Mouse (Mus musculus): ENCODE measurements around the gene Slc9b2. TPM values are rescaled to one million over a fixed set of nuclear protein-coding genes. Genes with fewer than 3 reads are reported as not detected.

Slc9b2 gene
- polyA plus RNA-seq (2012; rRNA removed) = 0.98 and 1.3 TPM in 2 replicates

- Histone ChIP-seq H3K4me3 (replicated peaks; ENCODE audit: insufficient read depth, low read depth, low read length) (peak within 1 kb of the TSS; percentile 53), H3K27ac (ENCODE audit: insufficient read depth, low read length) (no peak within 1 kb of the TSS), H3K27me3 (ENCODE audit: control insufficient read depth, insufficient read depth, low read length) (no peaks in the 10 kb centered on the region), H3K4me1 (ENCODE audit: control insufficient read depth, insufficient read depth, low read length) (no peaks in the 10 kb centered on the region)
- DNase-seq = peak; percentile 14 to 18
- TF ChIP-seq POLR2A (IDR thresholded peaks at IDR 0.05; ENCODE audit: borderline replicate concordance, insufficient read depth, low read length) (no peak), CTCF (IDR thresholded peaks at IDR 0.05; ENCODE audit: borderline replicate concordance, insufficient read depth, low read depth, low read length) (no peak)
- 10% methylated on average over 28 of the region's 28 CpGs for WGBS
These were observed at the start of gene Slc9b2 for GRCm38 (mm10) chr3:135307411-135308259. Slc9b2 (plus strand) TSS chr3:135307700.

DNA sequence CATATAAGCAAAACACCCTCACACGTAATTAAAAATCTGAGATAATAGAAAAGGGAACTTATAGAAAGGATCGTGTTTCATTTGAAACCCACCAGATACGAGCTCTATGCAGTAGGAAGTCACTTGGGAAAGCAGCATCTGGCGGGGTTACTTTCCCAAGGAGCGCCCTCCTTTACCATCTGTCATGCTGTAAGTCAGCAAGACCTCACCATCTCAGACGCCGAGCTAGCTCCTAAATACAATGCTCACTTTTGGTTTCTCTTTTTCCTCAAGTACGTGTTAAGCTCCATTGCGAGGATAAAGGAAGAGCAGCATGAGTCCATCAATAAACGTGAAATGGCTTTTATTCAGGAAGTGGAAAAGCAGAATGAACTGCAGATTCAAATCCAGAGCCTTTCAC is 48.6 kb upstream of the Slc9b2 start:
- no peak overlapping the region for H3K4me3 ChIP-seq (replicated peaks; ENCODE audit: insufficient read depth, low read depth, low read length)
- no peaks in the 10 kb centered on the region for H3K4me1 ChIP-seq (ENCODE audit: control insufficient read depth, insufficient read depth, low read length)
- H3K27ac ChIP-seq (ENCODE audit: insufficient read depth, low read length) = no peak overlapping the region
- TF ChIP-seq CTCF (IDR thresholded peaks at IDR 0.05; ENCODE audit: borderline replicate concordance, insufficient read depth, low read depth, low read length) (no peak), POLR2A (IDR thresholded peaks at IDR 0.05; ENCODE audit: borderline replicate concordance, insufficient read depth, low read length) (no peak)
- H3K27me3 ChIP-seq (ENCODE audit: control insufficient read depth, insufficient read depth, low read length) = no peaks in the 10 kb centered on the region
- WGBS = 77% methylated on average over 10 of the region's 10 CpGs
- no peak for DNase-seq

GRCm38 (mm10) chr3:135260233-135260632 is 47.3 kb upstream of the Slc9b2 start:
- H3K27ac ChIP-seq (ENCODE audit: insufficient read depth, low read length) = no peak overlapping the region
- 80% methylated on average over 7 of the region's 7 CpGs for WGBS
- H3K4me3 ChIP-seq (replicated peaks; ENCODE audit: insufficient read depth, low read depth, low read length) = no peak overlapping the region
- TF ChIP-seq CTCF (IDR thresholded peaks at IDR 0.05; ENCODE audit: borderline replicate concordance, insufficient read depth, low read depth, low read length) (no peak), POLR2A (IDR thresholded peaks at IDR 0.05; ENCODE audit: borderline replicate concordance, insufficient read depth, low read length) (no peak)
- H3K4me1 ChIP-seq (ENCODE audit: control insufficient read depth, insufficient read depth, low read length) = no peaks in the 10 kb centered on the region
- H3K27me3 ChIP-seq (ENCODE audit: control insufficient read depth, insufficient read depth, low read length) = no peaks in the 10 kb centered on the region
- DNase-seq = no peak

GRCm38 (mm10) chr3:135268616-135269015 is 38.9 kb upstream of the Slc9b2 start:
- 65% methylated on average over 5 of the region's 5 CpGs for WGBS
- Histone ChIP-seq H3K4me1 (ENCODE audit: control insufficient read depth, insufficient read depth, low read length) (no peaks in the 10 kb centered on the region), H3K4me3 (replicated peaks; ENCODE audit: insufficient read depth, low read depth, low read length) (no peak overlapping the region), H3K27me3 (ENCODE audit: control insufficient read depth, insufficient read depth, low read length) (no peaks in the 10 kb centered on the region), H3K27ac (ENCODE audit: insufficient read depth, low read length) (no peak overlapping the region)
- no peak for DNase-seq
- TF ChIP-seq CTCF (IDR thresholded peaks at IDR 0.05; ENCODE audit: borderline replicate concordance, insufficient read depth, low read depth, low read length) (no peak), POLR2A (IDR thresholded peaks at IDR 0.05; ENCODE audit: borderline replicate concordance, insufficient read depth, low read length) (no peak)

DNA sequence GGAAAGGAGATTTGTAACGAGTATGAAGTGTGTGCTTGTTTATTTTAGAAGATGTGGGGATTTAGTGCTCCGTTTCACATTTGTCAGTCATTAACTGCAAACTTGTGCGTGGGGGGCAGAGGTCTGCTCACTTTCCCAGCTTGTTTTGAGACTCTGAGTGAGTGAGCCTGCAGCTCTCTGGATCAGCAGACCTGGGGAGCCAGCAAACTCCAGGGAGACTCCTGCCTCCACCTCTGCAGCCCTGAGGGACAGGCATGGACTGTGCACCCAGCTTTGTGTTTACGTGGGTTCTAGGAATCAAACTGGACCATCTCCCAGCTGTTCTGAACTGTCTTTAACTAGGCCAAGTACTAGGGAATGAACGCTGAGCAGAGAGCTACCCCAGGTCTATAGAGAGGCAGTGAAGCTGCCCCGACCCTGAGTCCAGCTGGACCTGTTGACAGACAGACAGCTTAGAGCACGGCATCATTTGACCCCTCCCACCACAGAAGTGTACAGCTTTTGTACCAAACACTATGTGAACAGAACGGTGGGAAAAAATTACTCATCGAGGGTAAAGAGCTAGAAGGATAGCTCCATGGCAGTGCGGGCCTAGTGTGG is 38.0 kb upstream of the Slc9b2 start:
- Histone ChIP-seq H3K27ac (ENCODE audit: insufficient read depth, low read length) (no peak overlapping the region), H3K4me3 (replicated peaks; ENCODE audit: insufficient read depth, low read depth, low read length) (no peak overlapping the region), H3K27me3 (ENCODE audit: control insufficient read depth, insufficient read depth, low read length) (no peaks in the 10 kb centered on the region), H3K4me1 (ENCODE audit: control insufficient read depth, insufficient read depth, low read length) (no peaks in the 10 kb centered on the region)
- TF ChIP-seq CTCF (IDR thresholded peaks at IDR 0.05; ENCODE audit: borderline replicate concordance, insufficient read depth, low read depth, low read length) = no peak
- no peak for TF ChIP-seq POLR2A (IDR thresholded peaks at IDR 0.05; ENCODE audit: borderline replicate concordance, insufficient read depth, low read length)
- WGBS = 93% methylated on average over 10 of the region's 10 CpGs
- no peak for DNase-seq

- DNase-seq = no peak
- no peaks in the 10 kb centered on the region for H3K4me1 ChIP-seq (ENCODE audit: control insufficient read depth, insufficient read depth, low read length)
- TF ChIP-seq CTCF (IDR thresholded peaks at IDR 0.05; ENCODE audit: borderline replicate concordance, insufficient read depth, low read depth, low read length) (no peak), POLR2A (IDR thresholded peaks at IDR 0.05; ENCODE audit: borderline replicate concordance, insufficient read depth, low read length) (no peak)
- WGBS = 49% methylated on average over 12 of the region's 12 CpGs
- H3K4me3 ChIP-seq (replicated peaks; ENCODE audit: insufficient read depth, low read depth, low read length) = no peak overlapping the region
- H3K27me3 ChIP-seq (ENCODE audit: control insufficient read depth, insufficient read depth, low read length) = no peaks in the 10 kb centered on the region
- no peak overlapping the region for H3K27ac ChIP-seq (ENCODE audit: insufficient read depth, low read length)
These were observed 34.9 kb upstream of the Slc9b2 start for GRCm38 (mm10) chr3:135272627-135273026.

DNA sequence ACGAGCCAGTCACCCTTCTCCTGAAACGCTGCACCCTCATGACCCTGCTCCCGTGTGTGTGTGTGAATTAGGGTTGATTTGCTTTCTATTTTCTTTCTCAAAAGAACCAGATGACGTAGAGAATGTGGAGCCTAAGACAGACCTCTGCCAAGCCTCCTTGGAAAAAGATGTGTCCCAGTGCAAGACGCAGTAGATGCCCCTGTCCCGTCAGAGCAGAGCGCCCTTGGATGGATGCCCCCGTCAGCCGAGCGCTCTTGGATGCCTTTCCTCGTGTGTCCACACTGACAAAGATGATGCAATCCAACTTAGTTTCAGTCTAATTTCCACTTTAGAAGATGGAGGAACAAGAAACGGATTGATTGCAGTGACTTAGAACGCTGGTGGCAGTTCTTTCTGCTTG is 34.5 kb upstream of the Slc9b2 start:
- H3K4me1 ChIP-seq (ENCODE audit: control insufficient read depth, insufficient read depth, low read length) = no peaks in the 10 kb centered on the region
- no peak for TF ChIP-seq CTCF (IDR thresholded peaks at IDR 0.05; ENCODE audit: borderline replicate concordance, insufficient read depth, low read depth, low read length)
- TF ChIP-seq POLR2A (IDR thresholded peaks at IDR 0.05; ENCODE audit: borderline replicate concordance, insufficient read depth, low read length) = no peak
- WGBS = 80% methylated on average over 13 of the region's 13 CpGs

GRCm38 (mm10) chr3:135280160-135280559 is 27.3 kb upstream of the Slc9b2 start:
- DNase-seq = no peak
- 80% methylated on average over 4 of the region's 4 CpGs for WGBS
- no peaks in the 10 kb centered on the region for H3K4me1 ChIP-seq (ENCODE audit: control insufficient read depth, insufficient read depth, low read length)
- TF ChIP-seq CTCF (IDR thresholded peaks at IDR 0.05; ENCODE audit: borderline replicate concordance, insufficient read depth, low read depth, low read length) (no peak), POLR2A (IDR thresholded peaks at IDR 0.05; ENCODE audit: borderline replicate concordance, insufficient read depth, low read length) (no peak)
- no peak overlapping the region for H3K4me3 ChIP-seq (replicated peaks; ENCODE audit: insufficient read depth, low read depth, low read length)
- H3K27ac ChIP-seq (ENCODE audit: insufficient read depth, low read length) = no peak overlapping the region
- no peaks in the 10 kb centered on the region for H3K27me3 ChIP-seq (ENCODE audit: control insufficient read depth, insufficient read depth, low read length)

More for the DNA sequence above, 34.5 kb upstream of the Slc9b2 start:
- Histone ChIP-seq H3K27me3 (ENCODE audit: control insufficient read depth, insufficient read depth, low read length) (no peaks in the 10 kb centered on the region), H3K27ac (ENCODE audit: insufficient read depth, low read length) (no peak overlapping the region), H3K4me3 (replicated peaks; ENCODE audit: insufficient read depth, low read depth, low read length) (no peak overlapping the region)
- no peak for DNase-seq

Measured in cerebellum, adult 2 months (tissue).